Mouse (Mus musculus): ENCODE data around the gene Prex1. TPM values are rescaled to one million over a fixed set of nuclear protein-coding genes. Genes with fewer than 3 reads are reported as not detected.

Prex1 gene
- polyA plus RNA-seq, 1 experiment from 2014 or later: 11.3 TPM

- H3K36me3 ChIP-seq (ENCODE audit: control insufficient read depth, insufficient read depth, low read length): no peaks in the 10 kb centered on the region
- WGBS: 73% methylated on average over 7 of the region's 7 CpGs
- no peak overlapping the region for H3K27ac ChIP-seq (ENCODE audit: low read depth)
- no peaks in the 10 kb centered on the region for H3K27me3 ChIP-seq (replicated peaks; ENCODE audit: control insufficient read depth, insufficient read depth, low read length)
- DNase-seq (ENCODE audit: low spot score): no peak
- no peak for ATAC-seq (replicated peaks; ENCODE audit: low FRiP score, low TSS enrichment, low read depth)
- no peak overlapping the region for H3K4me3 ChIP-seq (ENCODE audit: low read depth, low read length)
- peaks cover 26% of the 10 kb centered on the region for H3K4me1 ChIP-seq (replicated peaks; ENCODE audit: control insufficient read depth, insufficient read depth, low read length)
- no peak overlapping the region for H3K4me2 ChIP-seq (ENCODE audit: low read length)
- no peak overlapping the region for H3K9ac ChIP-seq (ENCODE audit: low read length)
- no peaks in the 10 kb centered on the region for H3K9me3 ChIP-seq (ENCODE audit: control insufficient read depth, low read length)
These were observed 2.4 kb upstream of the Prex1 start for GRCm38 (mm10) chr2:166716067-166716466.

- 12% methylated on average over 11 of the region's 11 CpGs for WGBS
- no peak for ATAC-seq (replicated peaks; ENCODE audit: low FRiP score, low TSS enrichment, low read depth)
- DNase-seq (ENCODE audit: low spot score): no peak
- peak overlapping the region; percentile 82 for H3K4me2 ChIP-seq (ENCODE audit: low read length)
- no peaks in the 10 kb centered on the region for H3K9me3 ChIP-seq (ENCODE audit: control insufficient read depth, low read length)
- H3K27me3 ChIP-seq (replicated peaks; ENCODE audit: control insufficient read depth, insufficient read depth, low read length): no peaks in the 10 kb centered on the region
- peak overlapping the region; percentile 41 for H3K9ac ChIP-seq (ENCODE audit: low read length)
- peaks cover 27% of the 10 kb centered on the region for H3K4me1 ChIP-seq (replicated peaks; ENCODE audit: control insufficient read depth, insufficient read depth, low read length)
- H3K4me3 ChIP-seq (ENCODE audit: low read depth, low read length): peak overlapping the region; percentile 68
- no peak overlapping the region for H3K27ac ChIP-seq (ENCODE audit: low read depth)
- no peaks in the 10 kb centered on the region for H3K36me3 ChIP-seq (ENCODE audit: control insufficient read depth, insufficient read depth, low read length)
These were observed 731 bp upstream of the Prex1 start for GRCm38 (mm10) chr2:166714427-166714699.

- under 1% methylated on average over 50 of the region's 64 CpGs for WGBS
- peak; percentile 61 for ATAC-seq (replicated peaks; ENCODE audit: low FRiP score, low TSS enrichment, low read depth)
- H3K9ac ChIP-seq (ENCODE audit: low read length): peak overlapping the region; percentile 58
- peak; percentile 78 for DNase-seq (ENCODE audit: low spot score)
- peaks cover 27% of the 10 kb centered on the region for H3K4me1 ChIP-seq (replicated peaks; ENCODE audit: control insufficient read depth, insufficient read depth, low read length)
- H3K9me3 ChIP-seq (ENCODE audit: control insufficient read depth, low read length): no peaks in the 10 kb centered on the region
- H3K36me3 ChIP-seq (ENCODE audit: control insufficient read depth, insufficient read depth, low read length): no peaks in the 10 kb centered on the region
- H3K4me2 ChIP-seq (ENCODE audit: low read length): peak overlapping the region; percentile 76
- peak overlapping the region; percentile 68 for H3K4me3 ChIP-seq (ENCODE audit: low read depth, low read length)
- H3K27me3 ChIP-seq (replicated peaks; ENCODE audit: control insufficient read depth, insufficient read depth, low read length): no peaks in the 10 kb centered on the region
- peak overlapping the region; percentile 22; the same call in 1 of the 2 replicates for H3K27ac ChIP-seq (ENCODE audit: low read depth)
These were observed 587 bp downstream of the Prex1 start for GRCm38 (mm10) chr2:166712801-166713689.

GRCm38 (mm10) chr2:166712310-166712709 lies 1.3 kb downstream of the Prex1 start:
- Histone ChIP-seq H3K9me3 (ENCODE audit: control insufficient read depth, low read length) (no peaks in the 10 kb centered on the region), H3K27me3 (replicated peaks; ENCODE audit: control insufficient read depth, insufficient read depth, low read length) (no peaks in the 10 kb centered on the region), H3K27ac (ENCODE audit: low read depth) (no peak overlapping the region), H3K4me3 (ENCODE audit: low read depth, low read length) (peak overlapping the region; percentile 68), H3K4me2 (ENCODE audit: low read length) (peak overlapping the region; percentile 76), H3K36me3 (ENCODE audit: control insufficient read depth, insufficient read depth, low read length) (no peaks in the 10 kb centered on the region), H3K4me1 (replicated peaks; ENCODE audit: control insufficient read depth, insufficient read depth, low read length) (peaks cover 27% of the 10 kb centered on the region), H3K9ac (ENCODE audit: low read length) (peak overlapping the region; percentile 58; the same call in 1 of the 2 replicates)
- no peak for DNase-seq (ENCODE audit: low spot score)
- no peak for ATAC-seq (replicated peaks; ENCODE audit: low FRiP score, low TSS enrichment, low read depth)
- 10% methylated on average over 4 of the region's 4 CpGs for WGBS

- H3K36me3 ChIP-seq (ENCODE audit: control insufficient read depth, insufficient read depth, low read length): no peaks in the 10 kb centered on the region
- H3K4me1 ChIP-seq (replicated peaks; ENCODE audit: control insufficient read depth, insufficient read depth, low read length): peaks cover 27% of the 10 kb centered on the region
- H3K27ac ChIP-seq (ENCODE audit: low read depth): no peak overlapping the region
- WGBS: 35% methylated on average over 7 of the region's 7 CpGs
- H3K4me2 ChIP-seq (ENCODE audit: low read length): peak overlapping the region; percentile 76
- peak overlapping the region; percentile 68; the same call in 1 of the 2 replicates for H3K4me3 ChIP-seq (ENCODE audit: low read depth, low read length)
- H3K9ac ChIP-seq (ENCODE audit: low read length): 0 out of 2 replicates have a peak overlapping the region, but pooled peaks have one; percentile 7
- no peaks in the 10 kb centered on the region for H3K9me3 ChIP-seq (ENCODE audit: control insufficient read depth, low read length)
- no peaks in the 10 kb centered on the region for H3K27me3 ChIP-seq (replicated peaks; ENCODE audit: control insufficient read depth, insufficient read depth, low read length)
- no peak for ATAC-seq (replicated peaks; ENCODE audit: low FRiP score, low TSS enrichment, low read depth)
- DNase-seq (ENCODE audit: low spot score): no peak
These were observed 1.9 kb downstream of the Prex1 start for GRCm38 (mm10) chr2:166711681-166712132.

GRCm38 (mm10) chr2:166709883-166710282 lies 3.7 kb downstream of the Prex1 start:
- H3K4me3 ChIP-seq (ENCODE audit: low read depth, low read length): no peak overlapping the region
- no peak for DNase-seq (ENCODE audit: low spot score)
- WGBS: 92% methylated on average over 2 of the region's 2 CpGs

GRCm38 (mm10) chr2:166708304-166708703 lies 5.3 kb downstream of the Prex1 start:
- 85% methylated on average over 8 of the region's 8 CpGs for WGBS
- Histone ChIP-seq H3K27me3 (replicated peaks; ENCODE audit: control insufficient read depth, insufficient read depth, low read length) (no peaks in the 10 kb centered on the region), H3K36me3 (ENCODE audit: control insufficient read depth, insufficient read depth, low read length) (no peaks in the 10 kb centered on the region), H3K4me2 (ENCODE audit: low read length) (no peak overlapping the region), H3K4me3 (ENCODE audit: low read depth, low read length) (no peak overlapping the region), H3K9me3 (ENCODE audit: control insufficient read depth, low read length) (no peaks in the 10 kb centered on the region), H3K4me1 (replicated peaks; ENCODE audit: control insufficient read depth, insufficient read depth, low read length) (peaks cover 19% of the 10 kb centered on the region), H3K9ac (ENCODE audit: low read length) (no peak overlapping the region), H3K27ac (ENCODE audit: low read depth) (no peak overlapping the region)
- DNase-seq (ENCODE audit: low spot score) (no peak), ATAC-seq (replicated peaks; ENCODE audit: low FRiP score, low TSS enrichment, low read depth) (no peak)

More at GRCm38 (mm10) chr2:166709883-166710282, 3.7 kb downstream of the Prex1 start:
- no peak overlapping the region for H3K9ac ChIP-seq (ENCODE audit: low read length)
- no peaks in the 10 kb centered on the region for H3K27me3 ChIP-seq (replicated peaks; ENCODE audit: control insufficient read depth, insufficient read depth, low read length)
- H3K4me1 ChIP-seq (replicated peaks; ENCODE audit: control insufficient read depth, insufficient read depth, low read length): peaks cover 26% of the 10 kb centered on the region
- ATAC-seq (replicated peaks; ENCODE audit: low FRiP score, low TSS enrichment, low read depth): no peak
- no peak overlapping the region for H3K27ac ChIP-seq (ENCODE audit: low read depth)
- H3K36me3 ChIP-seq (ENCODE audit: control insufficient read depth, insufficient read depth, low read length): no peaks in the 10 kb centered on the region
- no peak overlapping the region for H3K4me2 ChIP-seq (ENCODE audit: low read length)
- H3K9me3 ChIP-seq (ENCODE audit: control insufficient read depth, low read length): no peaks in the 10 kb centered on the region

GRCm38 (mm10) chr2:166706526-166706925 lies 7.1 kb downstream of the Prex1 start:
- Histone ChIP-seq H3K9ac (ENCODE audit: low read length) (no peak overlapping the region), H3K36me3 (ENCODE audit: control insufficient read depth, insufficient read depth, low read length) (no peaks in the 10 kb centered on the region), H3K9me3 (ENCODE audit: control insufficient read depth, low read length) (no peaks in the 10 kb centered on the region), H3K4me2 (ENCODE audit: low read length) (no peak overlapping the region), H3K4me1 (replicated peaks; ENCODE audit: control insufficient read depth, insufficient read depth, low read length) (0 out of 2 replicates have a peak, but pooled peaks cover 5% of the 10 kb centered on the region), H3K27ac (ENCODE audit: low read depth) (no peak overlapping the region), H3K4me3 (ENCODE audit: low read depth, low read length) (no peak overlapping the region), H3K27me3 (replicated peaks; ENCODE audit: control insufficient read depth, insufficient read depth, low read length) (no peaks in the 10 kb centered on the region)
- WGBS: 36% methylated on average over 2 of the region's 2 CpGs
- no peak for ATAC-seq (replicated peaks; ENCODE audit: low FRiP score, low TSS enrichment, low read depth)
- no peak for DNase-seq (ENCODE audit: low spot score)

All from intestine, embryonic 14.5 days (tissue).